Mouse (Mus musculus) urinary bladder, adult 2 months (tissue): ENCODE results near the gene Nkx2-3. TPM values are rescaled to one million over a fixed set of nuclear protein-coding genes. Genes with fewer than 3 reads are reported as not detected.

Source experiments
- DNase-seq: peaks from one replicate; pipeline ENCODE4 v3.0.0; 2022; ENCODE audit warnings: low spot score
- polyA plus RNA-seq: library from polyadenylated mRNA; depleted of rRNA; stranded (reverse); fragments of >200 nt; gene quantifications from 2 replicates; pipeline ENCODE4 v1.2.3, GENCODE M21; 2012; rRNA removed

Nkx2-3 gene
- polyA plus RNA-seq = not detected in 2 replicates

- no peak for DNase-seq
Observed at GRCm38 (mm10) chr19:43612051-43612450, at the start of gene Nkx2-3. Nkx2-3 (plus strand) TSS chr19:43612325.

GRCm38 (mm10) chr19:43563166-43563565 is 49.0 kb upstream of the Nkx2-3 start:
- no peak for DNase-seq

- no peak for DNase-seq
Observed at GRCm38 (mm10) chr19:43568298-43568697, 43.8 kb upstream of the Nkx2-3 start.

GRCm38 (mm10) chr19:43569133-43569532 is 43.0 kb upstream of the Nkx2-3 start:
- no peak for DNase-seq

- peak; percentile 28 for DNase-seq
Observed at GRCm38 (mm10) chr19:43570831-43571790, 41.0 kb upstream of the Nkx2-3 start.

- no peak for DNase-seq
Observed at GRCm38 (mm10) chr19:43579081-43579796, 32.9 kb upstream of the Nkx2-3 start.

- DNase-seq = no peak
Observed at GRCm38 (mm10) chr19:43581185-43581584, 30.9 kb upstream of the Nkx2-3 start.

- DNase-seq = no peak
Observed at GRCm38 (mm10) chr19:43583192-43583591, 28.9 kb upstream of the Nkx2-3 start.

- DNase-seq = no peak
Observed at GRCm38 (mm10) chr19:43583595-43583994, 28.5 kb upstream of the Nkx2-3 start.

GRCm38 (mm10) chr19:43584788-43585187 is 27.3 kb upstream of the Nkx2-3 start:
- DNase-seq = no peak

- DNase-seq = no peak
Observed at GRCm38 (mm10) chr19:43592026-43592425, 20.1 kb upstream of the Nkx2-3 start.

GRCm38 (mm10) chr19:43596981-43597380 is 15.1 kb upstream of the Nkx2-3 start:
- no peak for DNase-seq

GRCm38 (mm10) chr19:43598741-43599660 is 13.1 kb upstream of the Nkx2-3 start:
- DNase-seq = no peak

- DNase-seq = no peak
Observed at GRCm38 (mm10) chr19:43599776-43600544, 12.2 kb upstream of the Nkx2-3 start.

GRCm38 (mm10) chr19:43600545-43601331 is 11.4 kb upstream of the Nkx2-3 start:
- DNase-seq = no peak

- DNase-seq = no peak
Observed at GRCm38 (mm10) chr19:43601440-43601839, 10.7 kb upstream of the Nkx2-3 start.

- no peak for DNase-seq
Observed at GRCm38 (mm10) chr19:43601996-43602590, 10.0 kb upstream of the Nkx2-3 start.

GRCm38 (mm10) chr19:43603521-43603920 is 8.6 kb upstream of the Nkx2-3 start:
- DNase-seq = no peak

- no peak for DNase-seq
Observed at GRCm38 (mm10) chr19:43604492-43605120, 7.5 kb upstream of the Nkx2-3 start.
